Mouse (Mus musculus) neural tube, embryonic 14.5 days (tissue): ENCODE results near the gene Dnajc28. TPM values are rescaled to one million over a fixed set of nuclear protein-coding genes. Genes with fewer than 3 reads are reported as not detected.
A peak's percentile ranks its signal among the peaks of the same experiment; 100 is the strongest.

Source experiments
- ATAC-seq: fragments of 200-750 bp; cut with Nextera tagmentation; 2 replicates; pipeline ENCODE4 v1.8.0; 2017; ENCODE audit warnings: low read depth, mild to moderate bottlenecking, moderate TSS enrichment, moderate library complexity
- H3K27ac ChIP-seq: fragments of 300-500 bp; sonication (generic); 2 replicates; pipeline ENCODE4 v1.5.1; 2014; ENCODE audit warnings: low read depth, mild to moderate bottlenecking, control low read depth, low read length, moderate library complexity, mixed read lengths
- H3K27me3 ChIP-seq: fragments of 300-500 bp; sonication (generic); 2 replicates; pipeline ENCODE4 v1.6.1; 2014; ENCODE audit warnings: low read length; ENCODE audit not compliant: control insufficient read depth, insufficient read depth
- H3K36me3 ChIP-seq: fragments of 300-500 bp; sonication (generic); 2 replicates; pipeline ENCODE4 v1.6.1; 2014; ENCODE audit warnings: low read length, mixed read lengths; ENCODE audit not compliant: control insufficient read depth, insufficient read depth
- H3K4me1 ChIP-seq: fragments of 300-500 bp; sonication (generic); 2 replicates; pipeline ENCODE4 v1.6.1; 2014; ENCODE audit warnings: low read length; ENCODE audit not compliant: control insufficient read depth, insufficient read depth
- H3K4me2 ChIP-seq: fragments of 300-500 bp; sonication (generic); 2 replicates; pipeline ENCODE4 v1.6.1; 2014; ENCODE audit warnings: mild to moderate bottlenecking, low read depth, low read length, control low read depth
- H3K4me3 ChIP-seq: fragments of 300-500 bp; sonication (generic); 2 replicates; pipeline ENCODE4 v1.5.1; 2014; ENCODE audit warnings: low read depth, low read length, control low read depth, mixed read lengths
- H3K9ac ChIP-seq: fragments of 300-500 bp; sonication (generic); replicated peaks from 2 replicates; pipeline ENCODE4 v1.6.1; 2014; ENCODE audit warnings: low read depth, mild to moderate bottlenecking, control low read depth, low read length, mixed read lengths
- H3K9me3 ChIP-seq: fragments of 300-500 bp; sonication (generic); 2 replicates; pipeline ENCODE4 v1.6.1; 2016; ENCODE audit warnings: low read length; ENCODE audit not compliant: control insufficient read depth
- WGBS: fragments of 180-500 bp; shearing (Covaris S2); extraction: QIAGEN DNeasy Blood & Tissue Kit; methylation state at CpG from one replicate; pipeline ENCODE4 v1.1.7; 2014; 5-methylcytosine and 5-hydroxymethylcytosine counted together
- polyA plus RNA-seq: library from polyadenylated mRNA; unstranded; fragments of >200 nt; fragmentation: Nextera tagmentation; extraction: Ambion mirVana; gene quantifications from 2 replicates; pipeline ENCODE4 v1.2.1, GENCODE M21; 2014

Dnajc28 gene
- polyA plus RNA-seq, 1 experiment from 2014 or later, result 5.2 TPM

DNA sequence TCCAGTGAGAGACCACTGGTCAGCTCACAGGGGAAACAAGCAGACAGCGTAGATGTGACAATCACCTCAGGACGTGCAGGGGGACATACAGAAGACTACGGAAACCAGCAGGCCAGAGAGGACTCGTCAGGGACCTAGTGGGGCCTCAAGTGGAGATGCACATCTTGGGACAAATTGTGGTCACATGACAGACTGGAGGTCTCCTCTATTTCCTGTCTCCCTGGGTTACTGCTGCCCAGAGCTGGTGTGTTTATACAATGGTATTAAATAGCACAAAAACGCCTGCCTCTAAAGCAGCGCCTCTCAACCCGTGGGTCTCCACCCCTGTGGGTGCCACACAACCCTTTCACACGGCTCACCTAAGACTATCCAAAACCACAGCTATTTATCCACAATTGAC is 26.7 kb downstream of the Dnajc28 start:
- Histone ChIP-seq H3K4me1 (peaks cover 8% of the 10 kb centered on the region; the same call in 1 of the 2 replicates), H3K27me3 (no peaks in the 10 kb centered on the region), H3K27ac (no peak overlapping the region), H3K4me3 (no peak overlapping the region), H3K4me2 (no peak overlapping the region), H3K9me3 (no peaks in the 10 kb centered on the region), H3K36me3 (no peaks in the 10 kb centered on the region), H3K9ac (no peak overlapping the region)
- ATAC-seq, result no peak
- 70% methylated on average over 8 of the region's 8 CpGs for WGBS

DNA sequence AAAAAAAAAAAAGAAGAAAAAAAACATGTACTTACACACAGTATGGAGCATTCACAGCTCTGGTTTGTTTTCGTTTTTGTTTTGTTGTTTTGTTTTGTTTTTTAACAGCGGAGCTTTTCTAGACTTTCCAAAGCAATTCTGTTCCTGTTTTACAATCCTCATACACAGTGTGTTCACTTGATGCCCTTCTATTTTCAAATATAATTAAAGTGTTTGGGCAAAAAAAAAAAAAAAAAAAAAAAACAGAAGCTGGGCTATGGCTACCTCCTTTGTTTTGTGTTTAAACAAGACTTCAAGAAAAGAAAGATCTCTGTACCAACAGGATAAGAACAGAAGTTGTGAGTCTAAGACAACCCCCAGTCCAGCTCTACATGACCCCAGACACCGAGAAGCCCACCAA is 30.1 kb downstream of the Dnajc28 start:
- H3K4me2 ChIP-seq, result no peak overlapping the region
- H3K4me1 ChIP-seq, result no peaks in the 10 kb centered on the region
- H3K9me3 ChIP-seq, result no peaks in the 10 kb centered on the region
- no peaks in the 10 kb centered on the region for H3K27me3 ChIP-seq
- peaks cover 4% of the 10 kb centered on the region; the same call in 1 of the 2 replicates for H3K36me3 ChIP-seq
- no peak overlapping the region for H3K4me3 ChIP-seq
- ATAC-seq, result no peak
- no peak overlapping the region for H3K27ac ChIP-seq
- H3K9ac ChIP-seq, result no peak overlapping the region
- 91% methylated on average over 3 of the region's 3 CpGs for WGBS

DNA sequence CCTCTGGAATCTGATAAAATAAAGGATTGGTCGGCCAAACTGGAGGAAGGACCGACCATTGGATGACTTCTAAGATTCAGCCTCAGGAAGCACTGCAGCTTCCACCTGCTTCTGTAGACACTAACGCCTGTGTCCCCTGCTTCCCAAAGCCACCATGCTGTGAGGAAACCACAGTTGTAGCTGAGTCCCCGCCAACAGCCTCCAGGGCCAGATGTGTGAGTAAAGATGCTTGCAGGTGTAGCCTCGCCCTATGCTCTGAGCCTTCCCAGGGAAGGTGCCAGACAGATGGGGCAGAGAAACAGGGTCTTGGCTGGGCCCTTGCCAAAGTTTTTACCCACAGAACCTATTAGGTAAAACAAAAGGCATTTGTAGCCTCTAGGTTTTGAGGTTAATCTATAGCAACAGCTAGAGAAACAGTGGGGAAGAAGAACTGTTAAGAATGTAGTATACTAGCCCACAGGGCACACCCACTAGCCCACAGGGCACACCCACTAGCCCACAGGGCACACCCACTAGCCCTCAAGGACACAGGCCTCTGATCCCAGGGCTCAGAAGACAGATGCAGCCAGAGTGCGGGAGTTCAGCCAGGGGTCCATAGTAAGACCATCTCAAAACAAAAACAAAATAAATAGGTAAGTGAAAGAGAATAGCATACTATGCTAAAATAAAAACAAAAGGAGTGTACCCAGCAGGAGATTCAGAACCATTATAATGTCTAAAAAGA is 30.9 kb downstream of the Dnajc28 start:
- Histone ChIP-seq H3K9me3 (no peaks in the 10 kb centered on the region), H3K36me3 (peaks cover 4% of the 10 kb centered on the region; the same call in 1 of the 2 replicates), H3K27ac (no peak overlapping the region), H3K27me3 (no peaks in the 10 kb centered on the region), H3K4me3 (no peak overlapping the region), H3K4me2 (no peak overlapping the region), H3K9ac (no peak overlapping the region), H3K4me1 (no peaks in the 10 kb centered on the region)
- whole genome bisulfite sequencing, result 60% methylated on average over 6 of the region's 6 CpGs
- ATAC-seq, result no peak

DNA sequence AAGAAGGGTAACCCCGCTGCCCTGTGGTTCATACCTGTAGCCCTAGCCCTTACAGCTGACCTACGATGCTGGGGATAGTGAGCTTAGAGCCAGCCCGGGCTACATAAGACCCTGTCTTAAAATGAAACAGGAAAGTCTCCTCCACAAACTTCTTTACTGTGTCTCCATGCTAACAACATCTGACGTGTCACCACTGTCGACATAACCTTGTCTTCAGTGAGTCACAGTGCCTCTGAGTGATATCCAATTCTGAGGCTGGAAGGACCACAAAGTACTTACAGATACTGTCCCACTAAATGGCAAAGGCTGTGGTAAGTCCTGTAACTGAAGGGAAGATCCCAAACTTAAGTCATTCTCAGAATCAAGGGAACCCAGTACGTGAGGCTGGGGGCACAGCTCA is 32.6 kb downstream of the Dnajc28 start:
- H3K27me3 ChIP-seq, result no peaks in the 10 kb centered on the region
- ATAC-seq, result no peak
- H3K9me3 ChIP-seq, result no peaks in the 10 kb centered on the region
- 93% methylated on average over 6 of the region's 6 CpGs for WGBS
- peaks cover 4% of the 10 kb centered on the region; the same call in 1 of the 2 replicates for H3K36me3 ChIP-seq
- H3K27ac ChIP-seq, result no peak overlapping the region
- no peak overlapping the region for H3K4me2 ChIP-seq
- no peak overlapping the region for H3K9ac ChIP-seq
- no peaks in the 10 kb centered on the region for H3K4me1 ChIP-seq
- H3K4me3 ChIP-seq, result no peak overlapping the region

DNA sequence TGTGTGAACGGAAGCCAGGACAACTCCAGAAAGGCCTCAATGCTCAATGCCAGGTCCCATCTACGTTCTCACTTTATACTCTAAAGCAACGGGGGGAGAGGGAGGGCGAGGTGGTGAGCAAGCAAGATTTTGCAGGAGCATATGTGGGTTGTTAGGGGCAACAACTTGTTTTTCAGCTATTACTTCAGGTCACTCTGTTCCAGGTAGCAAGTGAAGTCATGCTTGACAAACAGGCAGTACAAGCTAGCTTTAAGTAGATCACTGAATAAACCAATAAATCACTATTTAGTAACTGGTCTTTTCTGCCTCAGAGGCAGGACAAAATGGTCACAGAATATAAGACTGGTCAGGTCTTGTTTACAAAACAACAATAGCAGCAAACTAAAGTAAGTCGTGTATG is 33.2 kb downstream of the Dnajc28 start:
- H3K9me3 ChIP-seq, result no peaks in the 10 kb centered on the region
- WGBS, result 87% methylated on average over 5 of the region's 5 CpGs
- peaks cover 9% of the 10 kb centered on the region; the same call in 1 of the 2 replicates for H3K36me3 ChIP-seq
- no peak overlapping the region for H3K27ac ChIP-seq
- H3K27me3 ChIP-seq, result no peaks in the 10 kb centered on the region
- H3K4me3 ChIP-seq, result no peak overlapping the region
- no peak for ATAC-seq
- H3K9ac ChIP-seq, result no peak overlapping the region
- H3K4me1 ChIP-seq, result no peaks in the 10 kb centered on the region
- H3K4me2 ChIP-seq, result no peak overlapping the region

GRCm38 (mm10) chr16:91582307-91582706 is 36.5 kb downstream of the Dnajc28 start:
- Histone ChIP-seq H3K4me1 (peaks cover 2% of the 10 kb centered on the region; the same call in 1 of the 2 replicates), H3K4me3 (no peak overlapping the region), H3K36me3 (peaks cover 9% of the 10 kb centered on the region; the same call in 1 of the 2 replicates), H3K27me3 (no peaks in the 10 kb centered on the region), H3K9ac (no peak overlapping the region), H3K4me2 (no peak overlapping the region), H3K9me3 (no peaks in the 10 kb centered on the region), H3K27ac (no peak overlapping the region)
- WGBS, result 84% methylated on average over 2 of the region's 2 CpGs
- ATAC-seq, result no peak

- ATAC-seq, result peak; percentile 41; the same call in 1 of the 2 replicates
Measured at GRCm38 (mm10) chr16:91578980-91579720, 39.7 kb downstream of the Dnajc28 start.

DNA sequence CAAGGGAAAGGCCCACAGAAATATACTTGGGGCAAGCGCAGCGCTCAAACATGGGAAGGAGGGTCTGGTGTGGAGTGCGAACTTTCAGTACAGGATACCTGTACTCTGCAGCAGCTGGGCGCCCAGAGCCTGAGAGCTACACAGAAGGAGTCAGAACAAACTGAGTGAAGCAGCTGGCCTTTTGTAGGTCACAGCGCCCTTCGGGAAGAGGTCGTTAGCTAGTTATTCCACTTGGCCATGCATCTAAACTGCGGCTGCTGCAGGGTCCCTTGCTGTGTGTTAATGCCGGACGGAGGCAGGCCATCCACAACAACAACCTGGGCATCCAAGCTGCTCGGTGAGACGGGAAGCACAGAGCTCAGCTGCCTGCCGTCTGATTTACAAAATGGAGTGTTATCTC is 43.7 kb downstream of the Dnajc28 start:
- H3K4me2 ChIP-seq, result no peak overlapping the region
- H3K27me3 ChIP-seq, result no peaks in the 10 kb centered on the region
- H3K9ac ChIP-seq, result no peak overlapping the region
- 53% methylated on average over 13 of the region's 13 CpGs for WGBS
- H3K9me3 ChIP-seq, result no peaks in the 10 kb centered on the region
- H3K4me1 ChIP-seq, result peaks cover 2% of the 10 kb centered on the region; the same call in 1 of the 2 replicates
- H3K4me3 ChIP-seq, result no peak overlapping the region
- no peak for ATAC-seq
- no peaks in the 10 kb centered on the region for H3K36me3 ChIP-seq
- no peak overlapping the region for H3K27ac ChIP-seq

More at GRCm38 (mm10) chr16:91578980-91579720, 39.7 kb downstream of the Dnajc28 start:
- H3K27ac ChIP-seq, result no peak overlapping the region
- no peak overlapping the region for H3K4me3 ChIP-seq
- peaks cover 2% of the 10 kb centered on the region; the same call in 1 of the 2 replicates for H3K4me1 ChIP-seq
- no peak overlapping the region for H3K9ac ChIP-seq
- 0 out of 2 replicates have a peak, but pooled peaks cover 6% of the 10 kb centered on the region for H3K36me3 ChIP-seq
- no peaks in the 10 kb centered on the region for H3K27me3 ChIP-seq
- no peaks in the 10 kb centered on the region for H3K9me3 ChIP-seq
- 67% methylated on average over 14 of the region's 14 CpGs for WGBS
- no peak overlapping the region for H3K4me2 ChIP-seq

DNA sequence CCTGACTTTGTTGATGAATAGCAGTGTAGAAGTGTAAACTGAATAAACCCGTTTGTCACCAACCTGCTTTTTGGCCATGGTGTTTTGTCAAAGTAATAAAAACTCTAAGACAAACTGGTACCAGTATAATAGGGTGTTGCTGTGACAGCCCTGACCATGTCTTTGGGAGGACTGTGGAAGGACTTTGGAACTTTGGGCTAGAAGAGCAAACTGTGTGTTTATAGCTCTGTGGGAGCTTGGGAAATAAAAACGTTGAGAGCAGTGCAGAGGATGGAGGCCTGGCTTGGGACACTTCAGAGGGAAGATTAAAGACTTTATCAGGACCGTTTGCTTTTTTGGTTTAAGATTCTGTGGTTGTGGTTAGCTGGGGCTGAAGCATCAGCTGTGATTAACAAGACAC is 47.7 kb downstream of the Dnajc28 start:
- H3K9me3 ChIP-seq, result no peaks in the 10 kb centered on the region
- H3K4me3 ChIP-seq, result no peak overlapping the region
- ATAC-seq, result no peak
- 68% methylated on average over 3 of the region's 3 CpGs for WGBS
- H3K36me3 ChIP-seq, result no peaks in the 10 kb centered on the region
- no peak overlapping the region for H3K27ac ChIP-seq
- H3K9ac ChIP-seq, result no peak overlapping the region
- H3K27me3 ChIP-seq, result no peaks in the 10 kb centered on the region
- H3K4me1 ChIP-seq, result no peaks in the 10 kb centered on the region
- no peak overlapping the region for H3K4me2 ChIP-seq
